2 mouse cellular contexts compared by ENCODE assay signal in the genomic region with DNA sequence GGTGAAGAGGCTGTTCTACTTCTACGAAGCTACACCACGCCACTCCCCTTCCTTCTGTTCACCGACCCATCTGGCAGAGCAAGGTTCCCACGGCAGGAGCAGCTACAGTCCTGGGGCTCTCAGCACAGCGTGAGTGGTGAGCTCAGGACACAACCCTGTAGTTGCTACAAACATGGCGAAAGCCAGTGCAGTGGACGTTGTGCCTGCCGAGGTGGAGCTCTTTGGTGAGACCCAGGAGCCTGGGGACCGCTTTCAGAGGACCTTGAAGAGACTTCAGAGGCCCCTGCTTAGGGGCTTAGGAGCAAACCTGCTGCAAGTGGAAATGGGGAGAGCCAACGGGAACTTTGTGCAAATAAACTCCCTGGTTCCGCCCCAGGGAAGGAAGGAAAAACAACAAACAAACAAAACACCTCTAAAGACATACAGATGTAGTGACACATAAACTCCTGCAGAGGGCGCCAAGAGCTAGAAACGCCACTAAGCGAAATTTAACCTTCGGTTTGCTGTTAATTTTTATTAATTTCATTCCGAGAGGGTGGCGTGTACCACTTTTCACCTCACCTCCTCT.
TF ChIP-seq lines count a peak whose summit lies in the region.

No protein-coding gene starts in this region.

TF ChIP-seq in C2C12, 6 proteins besides CTCF, POLR2A, EP300 and RAD21:
- no peak for TF ChIP-seq MYOG (IDR thresholded peaks at IDR 0.05; ENCODE audit: control insufficient read depth, extremely low read depth, insufficient read length)
- TF ChIP-seq MAX (IDR thresholded peaks at IDR 0.05) = no peak
- TF ChIP-seq MYOD1 (IDR thresholded peaks at IDR 0.05; ENCODE audit: control insufficient read depth, insufficient read length, low read depth) = no peak
- TF ChIP-seq CEBPB (IDR thresholded peaks at IDR 0.05; ENCODE audit: low read depth) = no peak
- no peak for TF ChIP-seq FOSL1 (IDR thresholded peaks at IDR 0.05; ENCODE audit: insufficient read depth, low read length, poor library complexity, severe bottlenecking)
- no peak for TF ChIP-seq USF1 (IDR thresholded peaks at IDR 0.05; ENCODE audit: low read depth)

TF ChIP-seq in MEL, 35 proteins besides CTCF, POLR2A, EP300 and RAD21:
- TF ChIP-seq NELFE (IDR thresholded peaks at IDR 0.05; ENCODE audit: low read depth, low read length) = peak; percentile 38; the same call in 1 of the 2 replicates
- TF ChIP-seq SMC3 (IDR thresholded peaks at IDR 0.05; ENCODE audit: low read depth, low read length) = peak; percentile 46
- TF ChIP-seq MYB (IDR thresholded peaks at IDR 0.05; ENCODE audit: low read depth, low read length) = 0 out of 2 replicates have a peak, but pooled peaks have one; percentile 16
- TF ChIP-seq TBP (IDR thresholded peaks at IDR 0.05; ENCODE audit: low read depth, low read length) = 0 out of 2 replicates have a peak, but pooled peaks have one; percentile 33
- TF ChIP-seq ZC3H11A (IDR thresholded peaks at IDR 0.05; ENCODE audit: low read depth, low read length) = peak; percentile 40; the same call in 1 of the 2 replicates
- peak; percentile 67; the same call in 1 of the 2 replicates for TF ChIP-seq SIN3A (IDR thresholded peaks at IDR 0.05; ENCODE audit: low read length)
- TF ChIP-seq MAX (IDR thresholded peaks at IDR 0.05; ENCODE audit: low read length) = no peak
- no peak for TF ChIP-seq TAL1 (IDR thresholded peaks at IDR 0.05; ENCODE audit: low read length)
